Mouse (Mus musculus) midbrain, embryonic 16.5 days (tissue): ENCODE results near the gene Map3k14. TPM values are rescaled to one million over a fixed set of nuclear protein-coding genes. Genes with fewer than 3 reads are reported as not detected.
A peak's percentile ranks its signal among the peaks of the same experiment; 100 is the strongest.
"Not testable (repeated sequence)": the region's sequence is repeated elsewhere in the genome, so short reads cannot be mapped to it uniquely, and the experiment has no call there.

ENCODE experiments used
- ATAC-seq: fragments of 200-750 bp; cut with Nextera tagmentation; 2 replicates; pipeline ENCODE4 v1.8.0; 2017; ENCODE audit warnings: moderate TSS enrichment
- H3K27ac ChIP-seq: fragments of 300-500 bp; sonication (generic); 2 replicates; pipeline ENCODE4 v1.5.1; 2014; ENCODE audit warnings: mild to moderate bottlenecking, low read length, mixed read lengths
- H3K27me3 ChIP-seq: fragments of 300-500 bp; sonication (generic); 2 replicates; pipeline ENCODE4 v1.6.1; 2014; ENCODE audit warnings: low read depth, low read length, mixed read lengths; ENCODE audit not compliant: control insufficient read depth, insufficient read depth
- H3K36me3 ChIP-seq: fragments of 300-500 bp; sonication (generic); 2 replicates; pipeline ENCODE4 v1.6.1; 2014; ENCODE audit warnings: mild to moderate bottlenecking, low read length, moderate library complexity, mixed read lengths; ENCODE audit not compliant: control insufficient read depth, insufficient read depth
- H3K4me1 ChIP-seq: fragments of 300-500 bp; sonication (generic); 2 replicates; pipeline ENCODE4 v1.6.1; 2014; ENCODE audit warnings: mild to moderate bottlenecking, low read length, mixed read lengths; ENCODE audit not compliant: control insufficient read depth, insufficient read depth
- H3K4me2 ChIP-seq: fragments of 300-500 bp; sonication (generic); 2 replicates; pipeline ENCODE4 v1.6.1; 2014; ENCODE audit warnings: mild to moderate bottlenecking, low read length, mixed read lengths
- H3K4me3 ChIP-seq: fragments of 300-500 bp; sonication (generic); 2 replicates; pipeline ENCODE4 v1.5.1; 2014; ENCODE audit warnings: low read depth, mild to moderate bottlenecking, low read length, moderate library complexity, mixed read lengths
- H3K9ac ChIP-seq: fragments of 300-500 bp; sonication (generic); 2 replicates; pipeline ENCODE4 v1.6.1; 2014; ENCODE audit warnings: low read depth, low read length, mixed read lengths
- H3K9me3 ChIP-seq: fragments of 300-500 bp; sonication (generic); replicated peaks from 2 replicates; pipeline ENCODE4 v1.6.1; 2014; ENCODE audit warnings: mild to moderate bottlenecking, low read length, mixed read lengths; ENCODE audit not compliant: control insufficient read depth, poor library complexity, severe bottlenecking
- WGBS: fragments of 180-500 bp; shearing (Covaris S2); extraction: QIAGEN DNeasy Blood & Tissue Kit; methylation state at CpG from one replicate; pipeline ENCODE4 v1.1.7; 2014; 5-methylcytosine and 5-hydroxymethylcytosine counted together
- polyA plus RNA-seq: library from polyadenylated mRNA; unstranded; fragments of >200 nt; fragmentation: Nextera tagmentation; extraction: Ambion mirVana; gene quantifications from 2 replicates; pipeline ENCODE4 v1.2.1, GENCODE M21; 2015

The Map3k14 gene
- polyA plus RNA-seq, 1 experiment from 2014 or later, result 4.4 TPM

GRCm38 (mm10) chr11:103230626-103231025 lies 36.6 kb downstream of the Map3k14 start:
- 92% methylated on average over 19 of the region's 19 CpGs for WGBS
- no peak overlapping the region for H3K4me2 ChIP-seq
- H3K9ac ChIP-seq, result no peak overlapping the region
- H3K36me3 ChIP-seq, result peaks cover 23% of the 10 kb centered on the region
- H3K27me3 ChIP-seq, result no peaks in the 10 kb centered on the region
- no peak overlapping the region for H3K4me3 ChIP-seq
- ATAC-seq, result no peak
- H3K27ac ChIP-seq, result no peak overlapping the region
- H3K4me1 ChIP-seq, result no peaks in the 10 kb centered on the region
- no peaks in the 10 kb centered on the region; the same call in 1 of the 2 replicates for H3K9me3 ChIP-seq

- H3K27ac ChIP-seq, result no peak overlapping the region
- H3K4me2 ChIP-seq, result no peak overlapping the region
- 100% methylated on average over 2 of the region's 2 CpGs for WGBS
- H3K9ac ChIP-seq, result no peak overlapping the region
- ATAC-seq, result no peak
- H3K4me3 ChIP-seq, result no peak overlapping the region
- H3K27me3 ChIP-seq, result no peaks in the 10 kb centered on the region
- no peaks in the 10 kb centered on the region; the same call in 1 of the 2 replicates for H3K9me3 ChIP-seq
- no peaks in the 10 kb centered on the region for H3K4me1 ChIP-seq
- peaks cover 23% of the 10 kb centered on the region for H3K36me3 ChIP-seq
Measured at GRCm38 (mm10) chr11:103229608-103230007, 37.7 kb downstream of the Map3k14 start.

- no peak for ATAC-seq
- no peak overlapping the region for H3K9ac ChIP-seq
- no peaks in the 10 kb centered on the region for H3K9me3 ChIP-seq
- no peak overlapping the region for H3K27ac ChIP-seq
- peaks cover 18% of the 10 kb centered on the region for H3K36me3 ChIP-seq
- no peak overlapping the region for H3K4me3 ChIP-seq
- WGBS, result 69% methylated on average over 18 of the region's 18 CpGs
- no peaks in the 10 kb centered on the region for H3K4me1 ChIP-seq
- H3K27me3 ChIP-seq, result no peaks in the 10 kb centered on the region
- H3K4me2 ChIP-seq, result no peak overlapping the region
Measured at GRCm38 (mm10) chr11:103223951-103224456, 43.3 kb downstream of the Map3k14 start.

GRCm38 (mm10) chr11:103223444-103223843 lies 43.8 kb downstream of the Map3k14 start:
- no peak for ATAC-seq
- 87% methylated on average over 10 of the region's 10 CpGs for WGBS
- peaks cover 14% of the 10 kb centered on the region; the same call in 1 of the 2 replicates for H3K36me3 ChIP-seq

GRCm38 (mm10) chr11:103222718-103223117 lies 44.6 kb downstream of the Map3k14 start:
- H3K27ac ChIP-seq, H3K9me3 ChIP-seq, H3K4me3 ChIP-seq, H3K4me2 ChIP-seq, H3K27me3 ChIP-seq, H3K9ac ChIP-seq, H3K4me1 ChIP-seq, ATAC-seq: not testable (repeated sequence)
- peaks cover 14% of the 10 kb centered on the region; the same call in 1 of the 2 replicates for H3K36me3 ChIP-seq
- 85% methylated on average over 3 of the region's 4 CpGs for WGBS

More at GRCm38 (mm10) chr11:103223444-103223843, 43.8 kb downstream of the Map3k14 start:
- no peak overlapping the region for H3K27ac ChIP-seq
- no peak overlapping the region for H3K4me3 ChIP-seq
- H3K4me2 ChIP-seq, result no peak overlapping the region
- H3K4me1 ChIP-seq, result peaks cover 3% of the 10 kb centered on the region; the same call in 1 of the 2 replicates
- H3K9ac ChIP-seq, result no peak overlapping the region
- no peaks in the 10 kb centered on the region for H3K27me3 ChIP-seq
- H3K9me3 ChIP-seq, result no peaks in the 10 kb centered on the region

- no peaks in the 10 kb centered on the region for H3K9me3 ChIP-seq
- no peak overlapping the region for H3K4me3 ChIP-seq
- H3K4me2 ChIP-seq, result no peak overlapping the region
- H3K27ac ChIP-seq, result no peak overlapping the region
- ATAC-seq, result no peak
- peaks cover 4% of the 10 kb centered on the region; the same call in 1 of the 2 replicates for H3K4me1 ChIP-seq
- H3K36me3 ChIP-seq, result peaks cover 6% of the 10 kb centered on the region; the same call in 1 of the 2 replicates
- no peaks in the 10 kb centered on the region; the same call in 1 of the 2 replicates for H3K27me3 ChIP-seq
- 95% methylated on average over 6 of the region's 6 CpGs for WGBS
- no peak overlapping the region for H3K9ac ChIP-seq
Measured at GRCm38 (mm10) chr11:103221437-103221836, 45.8 kb downstream of the Map3k14 start.

GRCm38 (mm10) chr11:103219995-103220394 lies 47.3 kb downstream of the Map3k14 start:
- Histone ChIP-seq H3K9me3 (no peaks in the 10 kb centered on the region), H3K4me2 (no peak overlapping the region)

GRCm38 (mm10) chr11:103219259-103219658 lies 48.0 kb downstream of the Map3k14 start:
- no peak overlapping the region for H3K9ac ChIP-seq
- ATAC-seq, result no peak
- no peak overlapping the region for H3K4me3 ChIP-seq
- H3K4me1 ChIP-seq, result peaks cover 4% of the 10 kb centered on the region; the same call in 1 of the 2 replicates
- H3K36me3 ChIP-seq, result peaks cover 6% of the 10 kb centered on the region; the same call in 1 of the 2 replicates
- WGBS, result 91% methylated on average over 5 of the region's 5 CpGs
- no peak overlapping the region for H3K27ac ChIP-seq
- no peaks in the 10 kb centered on the region for H3K9me3 ChIP-seq
- H3K27me3 ChIP-seq, result no peaks in the 10 kb centered on the region; the same call in 1 of the 2 replicates
- H3K4me2 ChIP-seq, result no peak overlapping the region

More at GRCm38 (mm10) chr11:103219995-103220394, 47.3 kb downstream of the Map3k14 start:
- H3K4me3 ChIP-seq, result no peak overlapping the region
- no peak for ATAC-seq
- 86% methylated on average over 4 of the region's 4 CpGs for WGBS
- H3K36me3 ChIP-seq, result peaks cover 6% of the 10 kb centered on the region; the same call in 1 of the 2 replicates
- no peaks in the 10 kb centered on the region; the same call in 1 of the 2 replicates for H3K27me3 ChIP-seq
- H3K27ac ChIP-seq, result no peak overlapping the region
- peaks cover 4% of the 10 kb centered on the region; the same call in 1 of the 2 replicates for H3K4me1 ChIP-seq
- no peak overlapping the region for H3K9ac ChIP-seq

GRCm38 (mm10) chr11:103218517-103218901 lies 48.8 kb downstream of the Map3k14 start:
- Histone ChIP-seq H3K36me3 (peaks cover 5% of the 10 kb centered on the region; the same call in 1 of the 2 replicates), H3K4me2 (peak overlapping the region; percentile 94), H3K9ac (peak overlapping the region; percentile 70), H3K9me3 (no peaks in the 10 kb centered on the region), H3K4me3 (peak overlapping the region; percentile 57), H3K4me1 (peaks cover 4% of the 10 kb centered on the region; the same call in 1 of the 2 replicates), H3K27ac (peak overlapping the region; percentile 56), H3K27me3 (no peaks in the 10 kb centered on the region; the same call in 1 of the 2 replicates)
- 21% methylated on average over 6 of the region's 6 CpGs for WGBS
- ATAC-seq, result peak; percentile 33
